Mouse (Mus musculus) gastrocnemius, postnatal 14 days (tissue): Measurements from ENCODE around the gene Gdpd5. TPM values are rescaled to one million over a fixed set of nuclear protein-coding genes. Genes with fewer than 3 reads are reported as not detected.

ENCODE experiments used
- DNase-seq: peaks from one replicate; pipeline ENCODE4 v3.0.0; 2021; ENCODE audit warnings: mixed read lengths
- intact Hi-C: fragments of 180-260 bp; cut with DNase I; formaldehyde crosslinking; loops from one replicate; pipeline ENCODE4 v1.15.1; 2025; ENCODE audit warnings: low total_unique reads
- total RNA-seq, 2 experiments: library from RNA; stranded (reverse); gene quantifications; 2 replicates each; pipeline ENCODE4 v1.2.3; 2021

The Gdpd5 gene
- total RNA-seq, 2 experiments from 2014 or later = 7.4 to 8.5 TPM

DNA sequence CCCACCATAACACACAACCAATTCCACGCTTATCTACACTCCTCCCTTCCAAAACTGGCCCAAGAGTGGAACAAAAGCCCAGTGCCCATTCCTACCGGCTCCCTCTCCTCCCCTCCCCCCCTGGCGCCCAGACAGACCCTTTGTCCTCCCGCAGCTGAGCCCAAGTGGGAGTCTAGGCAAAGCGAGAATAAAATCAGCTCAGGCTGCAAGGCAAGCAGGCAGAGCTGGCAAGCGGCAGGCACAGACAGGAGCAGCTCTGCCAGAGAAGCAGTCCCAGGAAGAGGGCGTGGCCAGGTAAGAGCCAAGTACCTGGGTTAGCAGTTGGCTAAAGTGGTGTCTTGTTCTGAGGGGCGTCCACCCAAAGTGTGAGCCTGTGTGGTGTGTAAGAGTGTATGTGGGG, 84.6 kb downstream of the Gdpd5 start, which contains the start of gene Klhl35:
TSS of gene Klhl35 (plus strand) at position 194 of the 400 bp plus-strand sequence.
- intact Hi-C loops = no loop called here
- DNase-seq = no peak

DNA sequence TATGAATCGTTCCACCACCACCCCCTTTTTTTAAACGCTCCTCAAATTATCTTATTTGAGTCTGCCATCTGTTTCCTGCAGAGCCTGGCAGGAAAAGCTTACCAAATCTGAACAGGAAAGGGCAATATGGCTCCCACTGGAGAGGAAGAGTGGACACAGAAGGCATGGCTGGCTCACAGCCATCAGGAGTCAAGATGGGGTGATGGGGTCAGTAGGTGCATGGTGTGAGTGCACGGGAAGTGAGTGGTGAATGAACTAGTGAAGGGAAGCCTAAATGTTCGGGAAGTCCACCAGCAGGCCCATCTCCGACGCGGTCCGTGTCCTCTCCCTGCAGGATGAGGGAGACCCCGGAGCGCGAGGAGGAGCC, 86.7 kb downstream of the Gdpd5 start:
- intact Hi-C loops = no loop called here
- DNase-seq = peak; percentile 47

DNA sequence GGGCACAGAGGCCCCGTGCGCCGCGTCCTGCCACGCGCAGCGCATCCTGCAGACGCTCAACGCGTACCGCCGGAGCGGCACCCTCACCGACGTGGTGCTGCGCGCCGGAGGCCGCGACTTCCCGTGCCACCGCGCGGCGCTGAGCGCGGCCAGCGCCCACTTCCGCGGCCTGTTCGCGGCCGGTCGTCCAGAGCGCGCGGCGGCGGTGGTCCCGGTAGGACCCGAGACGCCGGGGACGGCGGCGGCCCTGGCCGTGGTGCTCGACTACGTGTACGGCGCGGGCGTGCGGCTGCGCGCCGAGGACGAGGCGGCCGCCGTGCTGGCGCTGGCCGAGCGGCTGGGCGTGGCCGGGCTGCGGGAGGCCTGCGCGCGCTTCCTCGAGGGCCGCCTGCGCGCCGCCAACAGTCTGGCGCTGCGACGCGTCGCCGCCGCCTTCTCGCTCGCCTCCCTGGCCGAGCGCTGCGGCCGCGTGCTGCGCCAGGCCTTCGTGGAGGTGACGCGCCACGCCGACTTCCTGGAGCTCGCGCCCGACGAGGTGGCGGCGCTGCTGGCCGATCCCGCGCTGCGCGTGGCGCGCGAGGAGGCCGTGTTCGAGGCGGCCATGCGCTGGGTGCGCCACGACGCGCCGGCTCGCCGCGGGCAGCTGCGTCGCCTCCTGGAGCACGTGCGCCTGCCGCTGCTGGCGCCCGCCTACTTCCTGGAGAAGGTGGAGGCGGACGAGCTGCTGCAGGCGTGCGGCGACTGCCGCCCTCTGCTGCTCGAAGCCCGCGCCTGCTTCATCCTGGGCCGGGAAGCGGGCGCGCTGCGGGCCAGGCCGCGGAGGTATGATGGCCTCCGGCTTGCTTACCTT, 87.3 kb downstream of the Gdpd5 start:
- intact Hi-C loops = no loop called here
- DNase-seq = peak; percentile 79

DNA sequence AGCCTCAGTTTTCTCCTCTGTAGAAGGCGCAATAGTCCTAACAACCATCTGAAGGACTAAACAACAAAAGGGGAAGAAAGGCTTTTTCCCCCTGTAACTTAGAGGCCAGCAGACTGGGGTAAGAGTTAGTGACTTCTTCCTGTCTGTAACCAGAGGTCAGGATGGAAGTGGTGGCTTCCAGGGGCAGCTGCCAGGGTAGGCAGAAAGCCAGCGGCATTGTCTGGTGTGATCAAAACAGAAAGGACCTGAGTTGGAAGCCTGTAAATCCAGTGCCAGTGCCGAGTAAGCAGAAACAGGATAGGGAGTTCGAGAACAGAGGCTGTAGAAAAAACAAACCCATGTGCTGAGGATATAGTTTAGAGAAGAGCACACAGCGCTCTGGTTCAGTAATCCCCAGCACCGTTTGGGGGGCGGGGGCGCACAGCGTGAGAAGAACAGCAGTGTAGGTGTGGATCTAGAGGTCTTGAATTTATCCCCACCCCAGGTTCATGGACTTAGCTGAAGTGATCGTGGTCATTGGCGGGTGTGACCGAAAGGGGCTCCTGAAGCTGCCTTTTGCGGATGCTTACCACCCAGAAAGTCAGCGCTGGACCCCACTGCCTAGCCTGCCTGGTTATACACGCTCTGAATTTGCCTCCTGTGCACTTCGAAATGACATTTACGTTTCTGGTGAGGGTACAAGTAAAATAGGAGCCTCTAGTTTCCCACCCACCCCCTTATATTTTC, 88.6 kb downstream of the Gdpd5 start:
- intact Hi-C loops = no loop called here
- peak; percentile 43 for DNase-seq

DNA sequence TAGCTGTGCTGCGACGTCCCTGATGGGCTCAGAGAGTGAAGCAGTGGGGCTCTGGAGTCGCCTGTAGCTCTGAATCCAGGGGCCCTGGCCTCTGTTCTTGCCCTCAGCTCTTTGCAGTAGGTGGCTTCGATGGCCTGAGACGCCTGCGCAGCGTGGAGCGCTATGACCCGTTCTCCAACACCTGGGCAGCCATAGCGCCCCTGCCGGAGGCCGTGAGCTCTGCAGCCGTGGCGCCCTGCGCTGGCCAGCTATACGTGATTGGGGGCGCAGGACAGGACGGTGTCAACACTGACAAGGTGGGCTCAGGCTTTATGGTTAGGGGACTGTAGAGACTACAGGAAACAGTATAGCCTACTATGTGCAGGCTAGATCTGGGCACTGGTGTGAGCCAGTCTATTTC, 90.4 kb downstream of the Gdpd5 start:
- intact Hi-C loops = no loop called here
- no peak for DNase-seq

DNA sequence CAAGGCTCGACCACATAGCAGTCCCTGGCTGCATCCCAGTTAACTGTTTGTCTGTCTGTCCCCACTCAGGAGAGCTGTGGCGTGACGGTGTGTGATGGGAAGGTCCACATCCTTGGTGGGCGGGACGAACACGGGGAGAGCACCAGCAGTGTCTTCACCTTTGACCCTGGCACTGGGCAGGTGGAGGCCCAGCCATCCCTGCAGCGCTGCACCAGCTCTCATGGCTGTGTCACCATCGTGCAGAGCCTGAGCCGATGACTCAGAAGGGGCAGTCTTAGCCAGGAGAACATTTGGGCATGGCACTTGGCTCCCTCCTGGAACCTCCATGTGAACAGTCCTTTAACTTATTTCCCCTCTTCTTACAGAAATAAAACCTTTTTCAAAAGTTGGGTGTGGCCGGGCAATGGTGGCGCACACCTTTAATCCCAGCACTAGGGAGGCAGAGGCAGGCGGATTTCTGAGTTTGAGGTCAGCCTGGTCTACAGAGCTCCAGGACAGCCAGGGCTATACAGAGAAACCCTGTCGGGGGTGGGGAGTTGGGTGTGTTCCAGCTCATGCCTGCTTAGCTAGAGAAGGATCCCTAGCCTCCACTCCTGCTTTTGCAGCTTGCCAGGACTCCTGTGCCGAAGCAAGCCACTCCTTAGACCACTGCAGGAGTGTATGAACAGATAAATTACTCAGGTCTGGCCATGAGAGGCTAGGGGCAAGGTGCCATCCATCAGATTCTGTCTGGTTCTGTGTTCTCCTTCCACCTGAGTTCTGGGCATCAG, 92.6 kb downstream of the Gdpd5 start:
- intact Hi-C loops = no loop called here
- DNase-seq = no peak

DNA sequence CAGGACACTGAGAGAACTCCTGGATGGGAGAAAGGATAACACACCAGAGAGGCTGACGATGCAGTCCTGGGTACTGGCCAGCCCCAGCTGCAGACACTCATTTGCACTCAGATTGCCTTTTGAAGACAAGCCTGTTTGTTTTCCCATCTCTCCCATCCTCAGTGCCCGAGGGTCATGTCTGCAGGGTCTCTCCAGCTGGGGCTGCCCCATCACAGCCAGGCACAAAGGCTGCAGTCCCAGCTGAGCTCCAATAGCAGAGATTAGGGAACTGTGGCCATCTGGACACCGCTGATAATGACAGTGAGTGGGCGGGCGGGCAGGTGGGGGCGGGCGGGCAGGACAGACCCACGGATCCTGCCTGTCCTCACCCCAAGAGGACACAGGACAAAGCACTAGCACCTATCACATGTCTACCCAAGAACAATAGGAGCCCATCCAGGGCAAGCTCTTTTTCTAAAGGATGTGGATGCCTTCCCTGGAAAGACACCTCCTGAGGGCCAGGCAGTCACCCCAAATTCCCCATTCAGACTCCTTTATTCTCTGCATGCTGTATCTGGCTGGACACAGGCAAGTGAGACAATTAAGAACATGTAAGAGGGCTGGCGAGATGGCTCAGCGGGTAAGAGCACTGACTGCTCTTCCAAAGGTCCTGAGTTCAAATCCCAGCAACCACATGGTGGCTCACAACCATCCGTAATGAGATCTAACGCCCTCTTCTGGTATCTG, 93.8 kb downstream of the Gdpd5 start:
- DNase-seq = peak; percentile 35

DNA sequence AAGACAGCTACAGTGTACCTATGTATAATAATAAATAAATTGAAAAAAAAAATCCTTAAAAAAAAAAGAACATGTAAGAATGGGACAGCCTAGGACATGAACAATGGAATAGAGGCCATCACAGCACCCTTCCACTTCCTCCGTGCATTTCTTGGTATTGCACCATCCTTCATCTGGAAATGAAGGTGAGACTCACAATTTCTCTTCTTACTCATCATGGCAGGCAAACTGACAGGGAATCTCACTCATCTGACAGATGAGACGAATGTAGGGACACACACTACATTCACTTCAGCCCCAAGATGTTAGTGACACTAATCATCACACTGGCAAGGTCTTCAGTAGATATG, 94.3 kb downstream of the Gdpd5 start:
- intact Hi-C loops = no loop called here
- DNase-seq = no peak

More for the DNA sequence above, 93.8 kb downstream of the Gdpd5 start:
- intact Hi-C loops = no loop called here

DNA sequence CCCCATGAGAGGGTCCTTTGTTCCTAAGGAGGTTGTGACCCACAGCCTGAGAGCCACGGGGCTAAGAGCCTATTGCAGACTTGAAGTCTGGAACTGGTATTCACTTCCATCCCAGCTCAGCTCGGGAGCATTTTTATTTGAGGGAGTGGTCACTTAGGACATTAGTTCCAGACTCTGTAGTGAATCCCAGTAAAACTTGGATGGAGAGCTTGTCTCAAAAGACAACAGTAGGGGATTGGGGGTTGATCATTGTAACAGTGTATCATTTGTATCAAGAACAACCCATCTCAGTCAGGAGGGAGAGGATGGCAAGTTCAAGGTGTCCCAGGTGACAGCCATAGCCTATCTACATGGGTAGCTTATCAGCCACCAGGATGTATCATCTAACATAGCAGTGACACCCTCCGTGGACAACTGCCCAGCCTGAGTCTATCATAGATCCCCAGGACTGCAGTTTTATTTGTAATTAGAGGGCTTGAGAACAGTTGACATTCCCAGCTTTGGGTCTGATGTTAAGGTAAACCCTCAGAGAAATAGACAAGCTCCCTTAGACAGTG, 95.4 kb downstream of the Gdpd5 start:
- no peak for DNase-seq
- intact Hi-C loops = no loop called here

DNA sequence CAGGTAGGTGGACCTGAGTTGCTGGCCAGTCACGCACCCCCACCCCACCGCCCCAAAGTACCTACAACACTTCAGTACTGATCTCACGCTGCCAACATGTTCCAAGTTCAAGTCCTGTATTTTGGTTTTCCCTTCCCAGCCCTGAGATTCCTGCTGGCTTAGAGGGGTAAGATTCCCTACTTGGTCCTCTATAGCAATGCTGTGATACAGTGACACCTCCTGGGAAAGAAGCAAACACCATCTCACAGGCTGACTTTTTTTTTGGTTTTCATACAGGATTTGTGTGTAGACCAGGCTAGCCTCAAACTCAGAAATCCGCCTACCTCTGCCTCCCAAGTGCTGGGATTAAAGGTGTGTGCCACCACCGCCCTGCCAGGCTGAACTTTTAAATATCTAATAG, 96.0 kb downstream of the Gdpd5 start:
- no peak for DNase-seq

DNA sequence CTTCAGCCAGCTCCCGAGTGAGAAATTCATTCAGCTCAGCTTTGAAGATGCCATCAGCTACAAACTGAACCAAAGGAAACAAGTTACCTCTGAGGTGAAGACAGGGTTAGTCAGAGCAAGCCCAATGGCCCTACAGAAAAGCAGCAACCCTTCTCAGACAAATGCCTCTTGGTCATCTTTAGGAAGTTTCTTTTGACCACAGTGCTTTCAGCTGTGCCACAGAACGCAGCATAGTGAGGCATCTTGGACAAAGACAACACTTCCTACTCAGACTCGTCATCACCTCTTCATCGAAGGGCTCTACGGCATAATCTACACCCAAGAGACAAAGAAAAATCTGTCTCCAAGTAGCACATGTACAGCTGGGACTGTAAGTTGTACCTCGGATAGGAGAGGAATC, 101.4 kb downstream of the Gdpd5 start:
- no peak for DNase-seq
- intact Hi-C loops = no loop called here

More for the DNA sequence above, 96.0 kb downstream of the Gdpd5 start:
- intact Hi-C loops = no loop called here

DNA sequence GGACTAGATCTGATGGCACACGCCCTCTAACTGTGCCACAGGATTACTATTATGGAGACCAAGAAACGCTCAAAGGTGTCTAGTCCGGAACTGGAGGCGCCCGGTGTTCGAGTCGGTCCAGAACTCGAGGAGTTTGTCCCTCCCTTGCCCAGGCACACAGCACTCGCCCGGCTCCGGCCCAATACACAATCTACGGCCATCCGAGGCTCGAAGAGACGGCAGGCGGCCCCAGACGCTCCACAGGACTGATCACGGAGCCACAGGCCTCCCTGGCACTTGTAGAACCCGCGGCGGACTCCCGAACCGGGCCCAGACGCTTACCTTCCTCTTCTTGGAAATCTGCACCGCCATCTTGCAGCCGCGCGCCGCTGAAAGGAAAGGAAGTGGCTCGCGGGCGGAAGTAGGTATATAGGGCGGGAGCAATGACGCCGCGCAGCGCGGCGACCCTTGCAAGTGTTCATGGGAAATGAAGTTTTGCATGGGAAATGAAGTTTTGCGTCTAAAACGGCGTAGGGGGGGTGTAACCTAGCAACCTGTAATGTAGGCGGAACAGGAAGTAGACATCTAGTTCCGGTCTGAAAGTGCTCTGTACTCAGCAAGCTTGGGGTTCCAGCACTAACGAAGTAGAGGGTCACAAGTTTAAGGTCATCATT, 102.2 kb downstream of the Gdpd5 start, which contains the start of gene Rps3:
TSS of gene Rps3 (minus strand) at position 468 of the 653 bp plus-strand sequence.
- DNase-seq = peak; percentile 92
- intact Hi-C loops = no loop called here

DNA sequence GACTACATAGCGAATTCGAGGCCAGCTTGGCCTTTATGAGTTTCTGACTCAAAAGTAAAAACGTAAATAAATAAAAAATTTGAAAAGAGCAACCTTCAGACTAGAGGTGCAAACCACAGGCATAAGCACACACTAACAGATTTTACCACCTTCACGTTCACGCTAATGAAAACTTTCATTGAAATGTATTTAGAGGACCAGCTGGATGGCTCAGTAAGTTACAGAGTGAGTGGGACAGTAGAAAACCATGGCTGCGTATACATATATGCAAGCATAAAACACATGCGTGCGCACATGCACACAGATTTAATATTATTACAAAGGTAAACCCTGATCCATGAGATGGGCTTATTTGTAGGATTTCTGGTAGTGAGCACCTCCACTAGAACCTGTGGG, 102.7 kb downstream of the Gdpd5 start:
- no peak for DNase-seq
- intact Hi-C loops = no loop called here

DNA sequence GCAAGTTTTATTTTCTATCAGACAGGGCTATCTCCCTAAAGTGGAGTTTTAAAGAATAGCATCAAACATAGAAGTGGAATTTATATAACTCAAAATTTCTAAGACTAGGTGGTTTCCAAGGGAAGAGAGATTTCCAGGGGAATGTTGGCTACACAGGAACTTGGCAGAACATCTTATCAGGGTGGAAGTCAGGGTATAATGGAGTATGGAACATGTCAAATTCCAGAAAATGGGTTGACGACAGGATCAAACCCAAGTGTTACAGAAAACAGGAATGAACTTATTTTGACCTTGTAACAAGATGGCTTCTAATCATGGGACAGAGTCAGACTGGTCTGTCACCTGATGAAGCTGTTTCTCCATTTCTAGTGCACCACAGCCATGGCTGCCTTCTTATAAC, 103.5 kb downstream of the Gdpd5 start:
- intact Hi-C loops = no loop called here

DNA sequence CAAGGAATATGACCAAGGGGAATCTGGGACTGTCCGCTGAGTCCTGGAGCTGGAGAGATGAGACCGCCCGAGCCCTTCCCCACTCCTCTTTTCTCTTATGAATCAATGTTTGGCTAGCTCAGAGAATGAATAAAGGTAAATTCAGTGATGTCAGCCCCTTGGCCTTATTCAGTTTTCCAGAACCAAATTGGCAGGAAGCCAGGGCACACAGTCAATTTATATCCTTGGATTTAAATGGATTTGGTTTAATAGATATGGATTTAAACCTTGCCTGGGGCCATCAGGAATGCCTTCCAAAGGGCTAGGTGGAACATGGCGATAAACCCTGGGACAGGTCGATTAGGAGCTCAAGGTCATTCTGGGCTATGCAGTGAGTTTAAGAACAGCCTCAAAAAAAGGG, 108.5 kb downstream of the Gdpd5 start:
- intact Hi-C loops = no loop called here

More for the DNA sequence above, 103.5 kb downstream of the Gdpd5 start:
- no peak for DNase-seq

DNA sequence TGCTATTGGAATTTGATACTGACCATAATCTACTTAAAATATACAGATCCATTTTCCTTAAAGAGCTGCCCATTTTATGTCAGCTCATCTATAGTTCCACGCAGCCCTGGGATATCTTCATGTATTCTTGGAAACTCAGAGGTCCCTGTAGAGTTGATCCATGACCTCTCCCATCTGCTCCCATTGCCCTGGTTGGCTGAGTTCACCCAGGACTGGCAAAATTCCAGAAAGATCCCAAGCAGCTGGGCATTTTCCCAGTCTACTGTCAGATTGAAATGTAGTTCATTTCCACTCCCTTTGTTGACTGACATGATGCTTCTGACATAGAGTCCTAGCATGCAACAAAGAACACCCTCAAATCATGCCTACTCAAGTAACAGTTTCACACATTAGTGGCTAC, 117.9 kb downstream of the Gdpd5 start:
- intact Hi-C loops = loop anchor here (2.0 kb wide), 1 partner anchor 92 kb away; no protein-coding TSS in a partner anchor

More for the DNA sequence above, 108.5 kb downstream of the Gdpd5 start:
- DNase-seq = no peak

DNA sequence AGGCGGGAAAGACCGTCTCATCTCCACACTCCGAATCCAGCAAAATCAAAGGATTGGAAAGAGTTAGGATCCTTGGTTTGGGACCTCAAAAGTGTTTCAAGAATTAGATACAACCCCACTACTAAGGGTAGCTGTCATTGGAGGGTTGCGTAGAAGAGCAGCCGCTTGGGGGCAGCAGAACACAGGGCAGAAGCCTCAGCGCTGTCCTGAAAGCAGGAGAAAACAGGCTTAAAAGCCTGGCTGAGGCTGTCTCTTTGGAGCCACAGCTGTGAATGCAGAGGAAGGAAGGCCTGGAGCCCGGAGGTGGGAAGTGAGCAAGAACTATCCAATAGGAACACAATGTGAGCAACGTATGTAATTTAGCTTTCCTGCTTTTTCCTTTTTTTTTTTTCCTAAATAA, 119.0 kb downstream of the Gdpd5 start:
- intact Hi-C loops = loop anchor here (1.0 kb wide), 1 partner anchor 56 kb away; no protein-coding TSS in a partner anchor
- DNase-seq = peak; percentile 78

More for the DNA sequence above, 117.9 kb downstream of the Gdpd5 start:
- no peak for DNase-seq

DNA sequence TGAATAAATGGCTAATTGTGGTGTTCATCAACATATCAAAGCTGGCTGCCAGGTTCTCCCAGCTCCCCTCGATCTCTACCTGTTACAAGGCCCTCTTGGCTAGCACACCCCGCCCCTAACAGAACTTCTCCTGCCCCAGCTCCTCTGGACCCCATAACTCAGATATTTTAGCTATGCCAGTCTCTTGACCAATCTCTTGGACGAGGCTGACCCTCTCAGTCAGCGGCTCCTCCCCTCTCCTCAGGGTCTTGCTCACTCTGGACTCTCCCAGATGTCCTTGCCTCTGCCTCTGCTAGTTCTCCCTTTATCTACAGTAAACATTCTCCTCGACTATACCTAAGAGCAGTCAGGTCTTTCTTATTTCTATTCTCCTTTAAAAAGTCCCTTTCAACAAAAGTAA, 119.4 kb downstream of the Gdpd5 start:
- no peak for DNase-seq
- intact Hi-C loops = loop anchor here (1.0 kb wide), 1 partner anchor 56 kb away; no protein-coding TSS in a partner anchor
